Mouse (Mus musculus): ENCODE measurements around the gene Lzic. TPM values are rescaled to one million over a fixed set of nuclear protein-coding genes. Genes with fewer than 3 reads are reported as not detected.

Gene Lzic
- polyA plus RNA-seq, 1 experiment from 2014 or later: 49.3 TPM

GRCm38 (mm10) chr4:149523961-149524360 is 38.9 kb downstream of the Lzic start:
- Histone ChIP-seq H3K4me1 (ENCODE audit: control insufficient read depth, insufficient read depth, low read length) (peaks cover 11% of the 10 kb centered on the region; the same call in 1 of the 2 replicates), H3K9me3 (ENCODE audit: control insufficient read depth, low read depth, low read length) (no peaks in the 10 kb centered on the region), H3K27ac (ENCODE audit: low read length) (no peak overlapping the region), H3K9ac (replicated peaks; ENCODE audit: low read depth, low read length) (no peak overlapping the region), H3K27me3 (ENCODE audit: control insufficient read depth, insufficient read depth, low read length) (no peaks in the 10 kb centered on the region), H3K4me3 (ENCODE audit: low read depth, low read length) (no peak overlapping the region), H3K36me3 (ENCODE audit: control insufficient read depth, insufficient read depth, low read length) (no peaks in the 10 kb centered on the region), H3K4me2 (replicated peaks; ENCODE audit: low read depth, low read length) (no peak overlapping the region)
- ATAC-seq (ENCODE audit: insufficient number of reproducible peaks, insufficient read depth, low FRiP score, low read depth): no peak
- WGBS: 87% methylated on average over 6 of the region's 6 CpGs

GRCm38 (mm10) chr4:149525170-149525569 is 40.1 kb downstream of the Lzic start:
- Histone ChIP-seq H3K4me3 (ENCODE audit: low read depth, low read length) (no peak overlapping the region), H3K27ac (ENCODE audit: low read length) (no peak overlapping the region), H3K36me3 (ENCODE audit: control insufficient read depth, insufficient read depth, low read length) (no peaks in the 10 kb centered on the region), H3K4me1 (ENCODE audit: control insufficient read depth, insufficient read depth, low read length) (peaks cover 8% of the 10 kb centered on the region; the same call in 1 of the 2 replicates), H3K9me3 (ENCODE audit: control insufficient read depth, low read depth, low read length) (no peaks in the 10 kb centered on the region), H3K9ac (replicated peaks; ENCODE audit: low read depth, low read length) (no peak overlapping the region), H3K27me3 (ENCODE audit: control insufficient read depth, insufficient read depth, low read length) (no peaks in the 10 kb centered on the region), H3K4me2 (replicated peaks; ENCODE audit: low read depth, low read length) (no peak overlapping the region)
- WGBS: 86% methylated on average over 4 of the region's 4 CpGs
- ATAC-seq (ENCODE audit: insufficient number of reproducible peaks, insufficient read depth, low FRiP score, low read depth): no peak

- H3K9me3 ChIP-seq (ENCODE audit: control insufficient read depth, low read depth, low read length): no peaks in the 10 kb centered on the region
- H3K4me2 ChIP-seq (replicated peaks; ENCODE audit: low read depth, low read length): no peak overlapping the region
- ATAC-seq (ENCODE audit: insufficient number of reproducible peaks, insufficient read depth, low FRiP score, low read depth): no peak
- peaks cover 8% of the 10 kb centered on the region; the same call in 1 of the 2 replicates for H3K4me1 ChIP-seq (ENCODE audit: control insufficient read depth, insufficient read depth, low read length)
- H3K9ac ChIP-seq (replicated peaks; ENCODE audit: low read depth, low read length): no peak overlapping the region
- H3K27ac ChIP-seq (ENCODE audit: low read length): no peak overlapping the region; the same call in 1 of the 2 replicates
- no peak overlapping the region for H3K4me3 ChIP-seq (ENCODE audit: low read depth, low read length)
- WGBS: 68% methylated on average over 6 of the region's 6 CpGs
- H3K36me3 ChIP-seq (ENCODE audit: control insufficient read depth, insufficient read depth, low read length): no peaks in the 10 kb centered on the region
- H3K27me3 ChIP-seq (ENCODE audit: control insufficient read depth, insufficient read depth, low read length): no peaks in the 10 kb centered on the region
Observed at GRCm38 (mm10) chr4:149525811-149526210, 40.8 kb downstream of the Lzic start.

GRCm38 (mm10) chr4:149526330-149526729 is 41.3 kb downstream of the Lzic start:
- ATAC-seq (ENCODE audit: insufficient number of reproducible peaks, insufficient read depth, low FRiP score, low read depth): peak; percentile 43; the same call in 1 of the 2 replicates
- H3K4me2 ChIP-seq (replicated peaks; ENCODE audit: low read depth, low read length): no peak overlapping the region
- no peaks in the 10 kb centered on the region for H3K36me3 ChIP-seq (ENCODE audit: control insufficient read depth, insufficient read depth, low read length)
- 36% methylated on average over 7 of the region's 7 CpGs for WGBS
- no peak overlapping the region for H3K9ac ChIP-seq (replicated peaks; ENCODE audit: low read depth, low read length)
- no peaks in the 10 kb centered on the region for H3K9me3 ChIP-seq (ENCODE audit: control insufficient read depth, low read depth, low read length)
- H3K4me3 ChIP-seq (ENCODE audit: low read depth, low read length): no peak overlapping the region
- no peaks in the 10 kb centered on the region for H3K27me3 ChIP-seq (ENCODE audit: control insufficient read depth, insufficient read depth, low read length)
- peaks cover 8% of the 10 kb centered on the region; the same call in 1 of the 2 replicates for H3K4me1 ChIP-seq (ENCODE audit: control insufficient read depth, insufficient read depth, low read length)
- H3K27ac ChIP-seq (ENCODE audit: low read length): no peak overlapping the region; the same call in 1 of the 2 replicates

- H3K9me3 ChIP-seq (ENCODE audit: control insufficient read depth, low read depth, low read length): no peaks in the 10 kb centered on the region
- H3K4me1 ChIP-seq (ENCODE audit: control insufficient read depth, insufficient read depth, low read length): peaks cover 8% of the 10 kb centered on the region; the same call in 1 of the 2 replicates
- no peaks in the 10 kb centered on the region for H3K27me3 ChIP-seq (ENCODE audit: control insufficient read depth, insufficient read depth, low read length)
- WGBS: 73% methylated on average over 15 of the region's 15 CpGs
- H3K4me3 ChIP-seq (ENCODE audit: low read depth, low read length): no peak overlapping the region
- H3K4me2 ChIP-seq (replicated peaks; ENCODE audit: low read depth, low read length): no peak overlapping the region
- peak overlapping the region; percentile 27; the same call in 1 of the 2 replicates for H3K27ac ChIP-seq (ENCODE audit: low read length)
- no peak overlapping the region for H3K9ac ChIP-seq (replicated peaks; ENCODE audit: low read depth, low read length)
- H3K36me3 ChIP-seq (ENCODE audit: control insufficient read depth, insufficient read depth, low read length): no peaks in the 10 kb centered on the region
- ATAC-seq (ENCODE audit: insufficient number of reproducible peaks, insufficient read depth, low FRiP score, low read depth): no peak
Observed at GRCm38 (mm10) chr4:149527621-149528354, 42.8 kb downstream of the Lzic start.

GRCm38 (mm10) chr4:149529691-149530090 is 44.7 kb downstream of the Lzic start:
- 57% methylated on average over 6 of the region's 6 CpGs for WGBS
- Histone ChIP-seq H3K9ac (replicated peaks; ENCODE audit: low read depth, low read length) (no peak overlapping the region), H3K36me3 (ENCODE audit: control insufficient read depth, insufficient read depth, low read length) (no peaks in the 10 kb centered on the region), H3K4me2 (replicated peaks; ENCODE audit: low read depth, low read length) (no peak overlapping the region), H3K27me3 (ENCODE audit: control insufficient read depth, insufficient read depth, low read length) (no peaks in the 10 kb centered on the region), H3K9me3 (ENCODE audit: control insufficient read depth, low read depth, low read length) (no peaks in the 10 kb centered on the region), H3K4me3 (ENCODE audit: low read depth, low read length) (no peak overlapping the region), H3K27ac (ENCODE audit: low read length) (no peak overlapping the region; the same call in 1 of the 2 replicates), H3K4me1 (ENCODE audit: control insufficient read depth, insufficient read depth, low read length) (peaks cover 8% of the 10 kb centered on the region; the same call in 1 of the 2 replicates)
- ATAC-seq (ENCODE audit: insufficient number of reproducible peaks, insufficient read depth, low FRiP score, low read depth): no peak

- WGBS: 63% methylated on average over 8 of the region's 8 CpGs
- Histone ChIP-seq H3K4me3 (ENCODE audit: low read depth, low read length) (no peak overlapping the region), H3K36me3 (ENCODE audit: control insufficient read depth, insufficient read depth, low read length) (no peaks in the 10 kb centered on the region; the same call in 1 of the 2 replicates), H3K9ac (replicated peaks; ENCODE audit: low read depth, low read length) (no peak overlapping the region), H3K9me3 (ENCODE audit: control insufficient read depth, low read depth, low read length) (no peaks in the 10 kb centered on the region), H3K27me3 (ENCODE audit: control insufficient read depth, insufficient read depth, low read length) (no peaks in the 10 kb centered on the region), H3K4me2 (replicated peaks; ENCODE audit: low read depth, low read length) (no peak overlapping the region), H3K27ac (ENCODE audit: low read length) (no peak overlapping the region), H3K4me1 (ENCODE audit: control insufficient read depth, insufficient read depth, low read length) (no peaks in the 10 kb centered on the region)
- ATAC-seq (ENCODE audit: insufficient number of reproducible peaks, insufficient read depth, low FRiP score, low read depth): peak; percentile 35
Observed at GRCm38 (mm10) chr4:149539441-149539840, 54.4 kb downstream of the Lzic start.

GRCm38 (mm10) chr4:149541935-149542334 is 56.9 kb downstream of the Lzic start:
- no peak for ATAC-seq (ENCODE audit: insufficient number of reproducible peaks, insufficient read depth, low FRiP score, low read depth)
- Histone ChIP-seq H3K27me3 (ENCODE audit: control insufficient read depth, insufficient read depth, low read length) (no peaks in the 10 kb centered on the region), H3K4me3 (ENCODE audit: low read depth, low read length) (no peak overlapping the region), H3K27ac (ENCODE audit: low read length) (no peak overlapping the region), H3K36me3 (ENCODE audit: control insufficient read depth, insufficient read depth, low read length) (peaks cover 3% of the 10 kb centered on the region; the same call in 1 of the 2 replicates), H3K4me2 (replicated peaks; ENCODE audit: low read depth, low read length) (no peak overlapping the region), H3K4me1 (ENCODE audit: control insufficient read depth, insufficient read depth, low read length) (no peaks in the 10 kb centered on the region), H3K9ac (replicated peaks; ENCODE audit: low read depth, low read length) (no peak overlapping the region), H3K9me3 (ENCODE audit: control insufficient read depth, low read depth, low read length) (no peaks in the 10 kb centered on the region)
- 62% methylated on average over 5 of the region's 5 CpGs for WGBS
